Mouse (Mus musculus) E14TG2a.4 (cell line): ENCODE data around the gene Pax9.

ENCODE experiments used
- H3K27me3 ChIP-seq: 2 replicates; pipeline ENCODE4 v1.6.1; 2014; ENCODE audit warnings: low read length, control low read depth; ENCODE audit not compliant: insufficient read depth
- H3K36me3 ChIP-seq: 2 replicates; pipeline ENCODE4 v1.6.1; 2014; ENCODE audit warnings: low read length, control low read depth; ENCODE audit not compliant: insufficient read depth
- H3K4me1 ChIP-seq: replicated peaks from 2 replicates; pipeline ENCODE4 v1.6.1; 2014; ENCODE audit warnings: low read depth, low read length, control low read depth
- H3K4me3 ChIP-seq: replicated peaks from 2 replicates; pipeline ENCODE4 v1.5.1; 2014; ENCODE audit warnings: mild to moderate bottlenecking, low read length
- H3K9me3 ChIP-seq: 2 replicates; pipeline ENCODE4 v1.6.1; 2014; ENCODE audit warnings: low read length, control low read depth
- CTCF ChIP-seq: conservative IDR thresholded peaks from 2 replicates; pipeline ENCODE4 v1.5.1; 2014; ENCODE audit warnings: low read length
- NANOG ChIP-seq: IDR thresholded peaks from 2 replicates; pipeline ENCODE4 v1.6.1; 2014; ENCODE audit warnings: borderline replicate concordance, low read length, mixed read lengths
- POU5F1 ChIP-seq: IDR thresholded peaks from 2 replicates; pipeline ENCODE4 v1.6.1; 2014; ENCODE audit warnings: low read length, borderline replicate concordance

The Pax9 gene

DNA sequence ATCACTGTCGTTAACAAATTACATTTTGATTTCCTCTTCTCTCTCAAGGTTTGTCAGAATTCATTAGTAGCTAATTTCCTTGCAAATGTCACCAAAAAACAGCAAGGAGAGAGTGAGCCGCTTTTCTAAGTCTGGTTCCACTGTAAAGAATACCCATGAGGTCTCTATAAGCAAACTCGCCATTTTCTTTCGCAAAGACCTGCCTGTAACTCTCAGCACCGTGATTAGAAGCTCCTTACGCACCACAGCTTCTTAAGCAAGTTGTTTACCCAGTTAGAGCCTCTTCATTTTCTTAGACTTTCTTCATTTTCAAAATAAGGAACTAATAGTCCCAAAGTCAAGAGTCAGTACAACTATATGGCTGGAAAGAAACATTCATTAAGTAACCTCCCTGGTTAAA, 9.4 kb downstream of the Pax9 start:
- no peak overlapping the region for H3K4me3 ChIP-seq
- H3K36me3 ChIP-seq, result no peaks in the 10 kb centered on the region
- peaks cover 30% of the 10 kb centered on the region for H3K4me1 ChIP-seq
- TF ChIP-seq CTCF (no peak), NANOG (no peak), POU5F1 (no peak)
- peaks cover 56% of the 10 kb centered on the region for H3K27me3 ChIP-seq
- no peaks in the 10 kb centered on the region for H3K9me3 ChIP-seq

DNA sequence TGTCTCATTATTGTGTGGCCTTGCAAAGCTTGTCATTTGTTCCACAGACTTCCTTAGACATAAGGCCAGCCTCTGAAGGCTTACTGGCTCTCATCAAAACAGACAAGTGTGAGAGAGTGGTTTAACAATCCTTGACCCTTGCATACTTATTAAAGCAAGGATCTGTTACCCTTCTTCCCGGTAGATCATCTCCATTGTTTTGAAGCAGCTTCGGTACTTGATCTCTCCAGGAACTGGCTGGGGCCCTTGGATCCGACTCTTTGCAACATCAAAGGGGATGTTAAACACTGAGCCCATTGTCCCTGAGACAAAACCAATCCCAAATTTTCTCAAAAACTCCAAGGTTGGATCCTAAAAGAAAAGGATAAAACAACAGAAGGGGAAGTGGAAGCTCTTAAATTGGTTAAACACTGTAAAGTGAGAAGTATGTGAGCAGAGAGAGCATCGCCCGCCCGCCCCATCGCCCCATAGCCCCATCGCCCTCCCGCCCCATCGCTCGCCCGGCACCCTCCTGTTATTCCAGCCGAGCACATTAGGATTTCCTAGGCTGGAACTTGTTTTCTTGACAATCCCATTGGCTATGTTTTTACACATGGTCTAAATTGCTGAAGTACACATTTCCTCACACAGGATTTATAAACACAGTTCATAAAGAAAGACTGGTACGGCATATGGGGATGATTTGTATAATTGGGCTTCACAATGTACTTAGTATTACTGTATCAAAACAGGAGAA, 26.6 kb downstream of the Pax9 start:
- Histone ChIP-seq H3K4me3 (no peak overlapping the region), H3K36me3 (no peaks in the 10 kb centered on the region), H3K4me1 (no peaks in the 10 kb centered on the region; the same call in 1 of the 2 replicates), H3K9me3 (no peaks in the 10 kb centered on the region), H3K27me3 (peaks cover 16% of the 10 kb centered on the region)
- peak; percentile 61; the same call in 1 of the 2 replicates for TF ChIP-seq NANOG
- TF ChIP-seq POU5F1, result no peak

DNA sequence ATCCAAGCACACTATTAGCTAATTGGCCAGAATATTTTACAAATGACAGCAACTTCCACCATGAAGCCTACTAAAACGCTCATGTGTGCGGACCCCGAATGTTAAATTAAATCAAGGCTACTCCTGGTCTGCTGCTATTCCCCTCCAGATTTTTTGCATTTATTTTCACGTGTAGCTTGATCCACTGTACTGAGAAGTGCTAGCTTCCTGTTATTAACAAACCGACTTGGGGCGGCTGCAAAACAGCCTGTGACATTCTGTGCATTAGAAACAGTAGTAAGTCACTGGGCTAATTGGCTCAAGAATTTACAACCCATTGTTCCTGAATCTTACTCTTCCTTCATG, 27.1 kb downstream of the Pax9 start:
- Histone ChIP-seq H3K36me3 (no peaks in the 10 kb centered on the region), H3K4me1 (no peaks in the 10 kb centered on the region; the same call in 1 of the 2 replicates), H3K9me3 (no peaks in the 10 kb centered on the region), H3K4me3 (no peak overlapping the region), H3K27me3 (peaks cover 16% of the 10 kb centered on the region)
- TF ChIP-seq NANOG (no peak), POU5F1 (no peak), CTCF (no peak)

GRCm38 (mm10) chr12:56727631-56728030, 36.1 kb downstream of the Pax9 start:
- H3K4me3 ChIP-seq, result no peak overlapping the region
- TF ChIP-seq CTCF (no peak), POU5F1 (no peak), NANOG (no peak)
- no peaks in the 10 kb centered on the region for H3K9me3 ChIP-seq
- H3K27me3 ChIP-seq, result no peaks in the 10 kb centered on the region
- H3K4me1 ChIP-seq, result no peaks in the 10 kb centered on the region
- no peaks in the 10 kb centered on the region for H3K36me3 ChIP-seq

DNA sequence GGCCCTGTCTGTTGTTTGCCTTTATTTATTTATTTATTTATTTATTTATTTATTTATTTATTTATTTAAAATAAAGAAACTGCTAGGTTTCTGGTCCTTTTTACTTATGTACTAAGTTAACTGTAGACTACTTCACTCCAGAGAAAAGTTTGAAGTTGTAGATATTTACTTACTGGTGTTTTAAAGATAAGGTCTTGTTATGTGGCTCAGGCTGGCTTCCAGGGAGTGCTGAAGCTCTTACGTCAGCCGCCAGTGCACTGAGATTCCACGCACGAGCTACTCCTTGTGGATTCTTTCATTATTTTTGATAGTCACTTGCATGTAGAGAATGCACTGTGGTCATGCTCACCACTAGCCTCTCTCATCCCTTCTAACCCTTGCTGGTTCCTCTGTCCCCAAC, 45.5 kb downstream of the Pax9 start:
- H3K36me3 ChIP-seq, result no peaks in the 10 kb centered on the region
- no peak overlapping the region for H3K4me3 ChIP-seq
- no peaks in the 10 kb centered on the region for H3K9me3 ChIP-seq
- H3K4me1 ChIP-seq, result no peaks in the 10 kb centered on the region
- TF ChIP-seq CTCF (no peak), NANOG (no peak), POU5F1 (no peak)
- H3K27me3 ChIP-seq, result no peaks in the 10 kb centered on the region
